Mouse (Mus musculus) stomach, embryonic 15.5 days (tissue): ENCODE data around the gene Slc12a7. TPM values are rescaled to one million over a fixed set of nuclear protein-coding genes. Genes with fewer than 3 reads are reported as not detected.

Experiments used
- ATAC-seq: fragments of 200-750 bp; cut with Nextera tagmentation; 2 replicates; pipeline ENCODE4 v1.8.0; 2017; ENCODE audit warnings: low read depth, moderate number of reproducible peaks, moderate TSS enrichment; ENCODE audit not compliant: insufficient read depth, low FRiP score
- H3K27ac ChIP-seq: fragments of 300-500 bp; sonication (generic); 2 replicates; pipeline ENCODE4 v1.5.1; 2015; ENCODE audit warnings: mild to moderate bottlenecking, inconsistent platforms
- H3K27me3 ChIP-seq: fragments of 300-500 bp; sonication (generic); replicated peaks from 2 replicates; pipeline ENCODE4 v1.6.1; 2015; ENCODE audit warnings: inconsistent platforms
- H3K36me3 ChIP-seq: fragments of 300-500 bp; sonication (generic); 2 replicates; pipeline ENCODE4 v1.6.1; 2015; ENCODE audit warnings: inconsistent platforms
- H3K4me1 ChIP-seq: fragments of 300-500 bp; sonication (generic); 2 replicates; pipeline ENCODE4 v1.6.1; 2015; ENCODE audit warnings: inconsistent platforms
- H3K4me2 ChIP-seq: fragments of 300-500 bp; sonication (generic); 2 replicates; pipeline ENCODE4 v1.6.1; 2015; ENCODE audit warnings: mild to moderate bottlenecking, inconsistent platforms
- H3K4me3 ChIP-seq: fragments of 300-500 bp; sonication (generic); replicated peaks from 2 replicates; pipeline ENCODE4 v1.5.1; 2015; ENCODE audit warnings: inconsistent platforms
- H3K9ac ChIP-seq: fragments of 300-500 bp; sonication (generic); 2 replicates; pipeline ENCODE4 v1.6.1; 2015; ENCODE audit warnings: inconsistent platforms
- H3K9me3 ChIP-seq: fragments of 300-500 bp; sonication (generic); 2 replicates; pipeline ENCODE4 v1.6.1; 2016; ENCODE audit warnings: inconsistent platforms
- WGBS: fragments of 180-500 bp; shearing (Covaris S2); methylation state at CpG from one replicate; pipeline ENCODE4 v1.1.7; 2015; 5-methylcytosine and 5-hydroxymethylcytosine counted together
- polyA plus RNA-seq: library from polyadenylated mRNA; unstranded; fragments of >200 nt; fragmentation: Nextera tagmentation; extraction: Ambion mirVana; gene quantifications from 2 replicates; pipeline ENCODE4 v1.2.1, GENCODE M21; 2015

Gene Slc12a7
- polyA plus RNA-seq, 1 experiment from 2014 or later = 17.5 TPM

- H3K4me1 ChIP-seq = peaks cover 36% of the 10 kb centered on the region
- H3K27ac ChIP-seq = peak overlapping the region; percentile 33
- H3K4me3 ChIP-seq = peak overlapping the region; percentile 59
- WGBS = 2% methylated on average over 11 of the region's 11 CpGs
- H3K36me3 ChIP-seq = no peaks in the 10 kb centered on the region
- ATAC-seq = no peak
- no peaks in the 10 kb centered on the region for H3K27me3 ChIP-seq
- peak overlapping the region; percentile 48 for H3K9ac ChIP-seq
- H3K9me3 ChIP-seq = no peaks in the 10 kb centered on the region
- peak overlapping the region; percentile 77 for H3K4me2 ChIP-seq
Measured at GRCm38 (mm10) chr13:73764256-73764775, 31.4 kb downstream of the Slc12a7 start.

GRCm38 (mm10) chr13:73765393-73765792 lies 32.5 kb downstream of the Slc12a7 start:
- Histone ChIP-seq H3K4me3 (peak overlapping the region; percentile 59; the same call in 1 of the 2 replicates), H3K36me3 (no peaks in the 10 kb centered on the region), H3K27me3 (no peaks in the 10 kb centered on the region), H3K9ac (no peak overlapping the region), H3K9me3 (no peaks in the 10 kb centered on the region), H3K4me1 (peaks cover 42% of the 10 kb centered on the region), H3K4me2 (peak overlapping the region; percentile 77), H3K27ac (no peak overlapping the region)
- 64% methylated on average over 4 of the region's 4 CpGs for WGBS
- no peak for ATAC-seq

- Histone ChIP-seq H3K4me1 (peaks cover 42% of the 10 kb centered on the region), H3K36me3 (no peaks in the 10 kb centered on the region), H3K9me3 (no peaks in the 10 kb centered on the region), H3K27ac (no peak overlapping the region), H3K9ac (no peak overlapping the region), H3K4me3 (no peak overlapping the region), H3K4me2 (no peak overlapping the region), H3K27me3 (no peaks in the 10 kb centered on the region)
- no peak for ATAC-seq
- WGBS = 75% methylated on average over 8 of the region's 8 CpGs
Measured at GRCm38 (mm10) chr13:73767224-73767623, 34.3 kb downstream of the Slc12a7 start.

- ATAC-seq = no peak
- H3K9me3 ChIP-seq = no peaks in the 10 kb centered on the region
- H3K9ac ChIP-seq = no peak overlapping the region
- no peak overlapping the region for H3K4me2 ChIP-seq
- no peaks in the 10 kb centered on the region for H3K36me3 ChIP-seq
- H3K27me3 ChIP-seq = no peaks in the 10 kb centered on the region
- no peak overlapping the region for H3K27ac ChIP-seq
- H3K4me1 ChIP-seq = peaks cover 47% of the 10 kb centered on the region
- H3K4me3 ChIP-seq = no peak overlapping the region
- 71% methylated on average over 5 of the region's 5 CpGs for WGBS
Measured at GRCm38 (mm10) chr13:73767754-73768153, 34.9 kb downstream of the Slc12a7 start.

- H3K9ac ChIP-seq = no peak overlapping the region
- H3K4me1 ChIP-seq = peaks cover 47% of the 10 kb centered on the region
- no peak for ATAC-seq
- 72% methylated on average over 3 of the region's 3 CpGs for WGBS
- no peak overlapping the region for H3K27ac ChIP-seq
- no peak overlapping the region for H3K4me2 ChIP-seq
- no peak overlapping the region for H3K4me3 ChIP-seq
- H3K36me3 ChIP-seq = no peaks in the 10 kb centered on the region
- H3K27me3 ChIP-seq = no peaks in the 10 kb centered on the region
- no peaks in the 10 kb centered on the region for H3K9me3 ChIP-seq
Measured at GRCm38 (mm10) chr13:73768311-73768710, 35.4 kb downstream of the Slc12a7 start.

- no peak overlapping the region for H3K4me3 ChIP-seq
- peak; percentile 81 for ATAC-seq
- 46% methylated on average over 4 of the region's 4 CpGs for WGBS
- no peaks in the 10 kb centered on the region for H3K36me3 ChIP-seq
- no peak overlapping the region for H3K9ac ChIP-seq
- no peaks in the 10 kb centered on the region for H3K9me3 ChIP-seq
- peaks cover 40% of the 10 kb centered on the region for H3K4me1 ChIP-seq
- no peaks in the 10 kb centered on the region for H3K27me3 ChIP-seq
- peak overlapping the region; percentile 32; the same call in 1 of the 2 replicates for H3K27ac ChIP-seq
- H3K4me2 ChIP-seq = peak overlapping the region; percentile 2; the same call in 1 of the 2 replicates
Measured at GRCm38 (mm10) chr13:73769916-73770682, 37.2 kb downstream of the Slc12a7 start.

GRCm38 (mm10) chr13:73771131-73771530 lies 38.2 kb downstream of the Slc12a7 start:
- H3K9ac ChIP-seq = no peak overlapping the region

GRCm38 (mm10) chr13:73772655-73773054 lies 39.8 kb downstream of the Slc12a7 start:
- H3K36me3 ChIP-seq = no peaks in the 10 kb centered on the region
- 34% methylated on average over 2 of the region's 2 CpGs for WGBS
- 0 out of 2 replicates have a peak overlapping the region, but pooled peaks have one; percentile 3 for H3K27ac ChIP-seq
- H3K4me2 ChIP-seq = no peak overlapping the region
- H3K9ac ChIP-seq = no peak overlapping the region
- no peaks in the 10 kb centered on the region for H3K27me3 ChIP-seq
- H3K9me3 ChIP-seq = no peaks in the 10 kb centered on the region
- no peak for ATAC-seq
- H3K4me3 ChIP-seq = no peak overlapping the region
- peaks cover 27% of the 10 kb centered on the region for H3K4me1 ChIP-seq

More at GRCm38 (mm10) chr13:73771131-73771530, 38.2 kb downstream of the Slc12a7 start:
- 56% methylated on average over 3 of the region's 3 CpGs for WGBS
- no peak for ATAC-seq
- H3K4me1 ChIP-seq = peaks cover 36% of the 10 kb centered on the region
- no peak overlapping the region for H3K4me2 ChIP-seq
- H3K27me3 ChIP-seq = no peaks in the 10 kb centered on the region
- no peak overlapping the region for H3K27ac ChIP-seq
- no peaks in the 10 kb centered on the region for H3K9me3 ChIP-seq
- H3K4me3 ChIP-seq = no peak overlapping the region
- H3K36me3 ChIP-seq = no peaks in the 10 kb centered on the region

- no peak for ATAC-seq
- WGBS = 54% methylated on average over 4 of the region's 4 CpGs
- no peaks in the 10 kb centered on the region for H3K27me3 ChIP-seq
- no peak overlapping the region for H3K4me3 ChIP-seq
- H3K27ac ChIP-seq = peak overlapping the region; percentile 12; the same call in 1 of the 2 replicates
- no peaks in the 10 kb centered on the region for H3K36me3 ChIP-seq
- H3K9me3 ChIP-seq = no peaks in the 10 kb centered on the region
- no peak overlapping the region for H3K9ac ChIP-seq
- H3K4me2 ChIP-seq = no peak overlapping the region
- peaks cover 26% of the 10 kb centered on the region for H3K4me1 ChIP-seq
Measured at GRCm38 (mm10) chr13:73773519-73774205, 40.8 kb downstream of the Slc12a7 start.

- Histone ChIP-seq H3K9ac (no peak overlapping the region), H3K4me2 (no peak overlapping the region), H3K27me3 (no peaks in the 10 kb centered on the region), H3K4me1 (peaks cover 17% of the 10 kb centered on the region), H3K36me3 (no peaks in the 10 kb centered on the region), H3K27ac (no peak overlapping the region), H3K4me3 (no peak overlapping the region), H3K9me3 (no peaks in the 10 kb centered on the region)
- WGBS = 56% methylated on average over 4 of the region's 4 CpGs
- ATAC-seq = no peak
Measured at GRCm38 (mm10) chr13:73775786-73776185, 42.9 kb downstream of the Slc12a7 start.

GRCm38 (mm10) chr13:73777578-73777977 lies 44.7 kb downstream of the Slc12a7 start:
- H3K27ac ChIP-seq = no peak overlapping the region
- no peak overlapping the region for H3K4me3 ChIP-seq
- H3K9me3 ChIP-seq = no peaks in the 10 kb centered on the region
- no peak overlapping the region for H3K9ac ChIP-seq
- H3K36me3 ChIP-seq = no peaks in the 10 kb centered on the region
- no peak for ATAC-seq
- H3K27me3 ChIP-seq = no peaks in the 10 kb centered on the region
- H3K4me2 ChIP-seq = no peak overlapping the region
- WGBS = 86% methylated on average over 3 of the region's 3 CpGs
- peaks cover 14% of the 10 kb centered on the region for H3K4me1 ChIP-seq

- H3K4me3 ChIP-seq = no peak overlapping the region
- H3K4me1 ChIP-seq = no peaks in the 10 kb centered on the region
- no peak overlapping the region for H3K4me2 ChIP-seq
- 65% methylated on average over 5 of the region's 5 CpGs for WGBS
- peaks cover 11% of the 10 kb centered on the region; the same call in 1 of the 2 replicates for H3K36me3 ChIP-seq
- no peak overlapping the region for H3K27ac ChIP-seq
- no peaks in the 10 kb centered on the region for H3K9me3 ChIP-seq
- H3K27me3 ChIP-seq = no peaks in the 10 kb centered on the region
- no peak for ATAC-seq
- H3K9ac ChIP-seq = no peak overlapping the region
Measured at GRCm38 (mm10) chr13:73782486-73782885, 49.6 kb downstream of the Slc12a7 start.
